10 mouse cellular contexts compared by ENCODE assay signal in genomic region chr7:127922451-127923275, GRCm38 (mm10). TPM values are rescaled to one million over a fixed set of nuclear protein-coding genes. Genes with fewer than 3 reads are reported as not detected.
DNase-seq lines count a peak whose midpoint lies in the region; ATAC-seq and TF ChIP-seq lines count a peak whose summit lies in the region.
"Had no signal": no experiment of that assay in that cellular context is flagged by ENCODE, and none has a peak within 500 bp of the region (broad histone marks: within the 10 kb centered on the region; RNA-seq: fewer than 3 reads in every experiment).

No protein-coding gene starts in this region.

- no peaks in the 10 kb centered on the region; the same call in none of the 2 replicates for H3K36me3 ChIP-seq in liver, embryonic 14.5 days (replicated peaks; ENCODE audit: control insufficient read depth, insufficient read depth, low read depth)
- peaks cover 8% of the 10 kb centered on the region; the same call in 1 of the 2 replicates for H3K36me3 ChIP-seq in stomach, embryonic 15.5 days
- peaks cover 60% of the 10 kb centered on the region for H3K36me3 ChIP-seq in hindbrain, embryonic 12.5 days
- H3K36me3 ChIP-seq in forebrain, embryonic 14.5 days (ENCODE audit: control insufficient read depth, insufficient read depth, low read length), result peaks cover 67% of the 10 kb centered on the region
- H3K36me3 ChIP-seq in heart, embryonic 10.5 days, result peaks cover 65% of the 10 kb centered on the region

- peak; percentile 35 for DNase-seq in lung, adult 2 months
- DNase-seq in lung, postnatal 10 days, result no peak
- DNase-seq in T-cell, adult 2 months (ENCODE audit: low spot score), result peak; percentile 52
- DNase-seq in liver, embryonic 14.5 days (ENCODE audit: low read depth in 3 of 3, low spot score in 3 of 3), result no peak
- no peak for DNase-seq in forebrain, embryonic 14.5 days (ENCODE audit: low spot score)
- DNase-seq in heart, embryonic 10.5 days (ENCODE audit: low spot score), result no peak
- DNase-seq: thymus, adult 18-20 months had no signal

- TF ChIP-seq POLR2A in lung, adult 2 months (IDR thresholded peaks at IDR 0.05; ENCODE audit: borderline replicate concordance, extremely low read depth, low read depth, low read length), result peak; percentile 21; the same call in 1 of the 2 replicates

- no peak for TF ChIP-seq CTCF in lung, adult 2 months (IDR thresholded peaks at IDR 0.05; ENCODE audit: insufficient read depth, low read length)
- no peak for TF ChIP-seq CTCF in liver, embryonic 14.5 days (IDR thresholded peaks at IDR 0.05; ENCODE audit: low read depth)

- H3K4me3 ChIP-seq in lung, adult 2 months (replicated peaks; ENCODE audit: extremely low read depth, low read depth, low read length), result no peak overlapping the region
- no peak overlapping the region for H3K4me3 ChIP-seq in liver, embryonic 14.5 days (ENCODE audit: insufficient read depth in 1 of 2, low read depth in 2 of 2, low read length in 2 of 2)
- no peak overlapping the region for H3K4me3 ChIP-seq in stomach, embryonic 15.5 days (replicated peaks)
- H3K4me3 ChIP-seq in hindbrain, embryonic 12.5 days, result no peak overlapping the region
- H3K4me3 ChIP-seq in forebrain, embryonic 14.5 days (ENCODE audit: low read depth, low read length), result no peak overlapping the region
- no peak overlapping the region for H3K4me3 ChIP-seq in heart, embryonic 10.5 days
- H3K4me3 ChIP-seq: heart, embryonic 12.5 days had no signal

- ATAC-seq in liver, embryonic 14.5 days (ENCODE audit: insufficient read depth), result no peak
- ATAC-seq in stomach, embryonic 15.5 days (ENCODE audit: insufficient read depth, low FRiP score, low read depth), result no peak
- ATAC-seq in hindbrain, embryonic 12.5 days (ENCODE audit: low FRiP score), result no peak
- no peak for ATAC-seq in forebrain, embryonic 14.5 days

- H3K27me3 ChIP-seq in liver, embryonic 14.5 days (ENCODE audit: control insufficient read depth, insufficient read depth, low read length), result no peaks in the 10 kb centered on the region
- H3K27me3 ChIP-seq in stomach, embryonic 15.5 days (replicated peaks), result no peaks in the 10 kb centered on the region
- peaks cover 3% of the 10 kb centered on the region; the same call in 1 of the 2 replicates for H3K27me3 ChIP-seq in hindbrain, embryonic 12.5 days
- H3K27me3 ChIP-seq in forebrain, embryonic 14.5 days (replicated peaks; ENCODE audit: control insufficient read depth, insufficient read depth, low read length), result no peaks in the 10 kb centered on the region
- H3K27me3 ChIP-seq in heart, embryonic 10.5 days (ENCODE audit: insufficient read depth, poor library complexity, severe bottlenecking), result peaks cover under 1% of the 10 kb centered on the region; the same call in 1 of the 2 replicates

- 41% methylated on average over 6 of the region's 6 CpGs for WGBS in lung, adult 2 months
- 55% methylated on average over 6 of the region's 6 CpGs for WGBS in liver, embryonic 14.5 days (ENCODE audit: insufficient replicate concordance)
- 59% methylated on average over 6 of the region's 6 CpGs for WGBS in stomach, embryonic 15.5 days
- 82% methylated on average over 6 of the region's 6 CpGs for WGBS in hindbrain, embryonic 12.5 days
- 85% methylated on average over 6 of the region's 6 CpGs for WGBS in forebrain, embryonic 14.5 days
- 79% methylated on average over 6 of the region's 6 CpGs for WGBS in heart, embryonic 10.5 days

- H3K9me3 ChIP-seq in liver, embryonic 14.5 days (ENCODE audit: control insufficient read depth, low read length), result no peaks in the 10 kb centered on the region
- no peaks in the 10 kb centered on the region for H3K9me3 ChIP-seq in stomach, embryonic 15.5 days
- no peaks in the 10 kb centered on the region for H3K9me3 ChIP-seq in hindbrain, embryonic 12.5 days (replicated peaks)
- no peaks in the 10 kb centered on the region for H3K9me3 ChIP-seq in forebrain, embryonic 14.5 days (replicated peaks; ENCODE audit: control insufficient read depth, low read length)
- H3K9me3 ChIP-seq in heart, embryonic 10.5 days, result no peaks in the 10 kb centered on the region
- H3K9me3 ChIP-seq: heart, embryonic 12.5 days had no signal

- H3K27ac ChIP-seq in liver, embryonic 14.5 days, result peak overlapping the region; percentile 12; the same call in 1 of the 2 replicates
- peak overlapping the region; percentile 78 for H3K27ac ChIP-seq in stomach, embryonic 15.5 days
- H3K27ac ChIP-seq in hindbrain, embryonic 12.5 days, result no peak overlapping the region
- H3K27ac ChIP-seq in forebrain, embryonic 14.5 days (ENCODE audit: low read depth, low read length), result no peak overlapping the region
- no peak overlapping the region for H3K27ac ChIP-seq in heart, embryonic 10.5 days

- peaks cover 6% of the 10 kb centered on the region; the same call in 1 of the 2 replicates for H3K4me1 ChIP-seq in lung, adult 2 months (ENCODE audit: control insufficient read depth, insufficient read depth, low read length)
- peaks cover 0 to 7% of the 10 kb centered on the region in 2 experiments; a peak in 1 of 4 replicates for H3K4me1 ChIP-seq in liver, embryonic 14.5 days (replicated peaks; ENCODE audit: control insufficient read depth in 2 of 2, insufficient read depth in 2 of 2, low read length in 1 of 2)
- peaks cover 18% of the 10 kb centered on the region for H3K4me1 ChIP-seq in stomach, embryonic 15.5 days
- H3K4me1 ChIP-seq in hindbrain, embryonic 12.5 days, result no peaks in the 10 kb centered on the region
- H3K4me1 ChIP-seq in forebrain, embryonic 14.5 days (ENCODE audit: control insufficient read depth, insufficient read depth, low read length), result no peaks in the 10 kb centered on the region
- H3K4me1 ChIP-seq in heart, embryonic 10.5 days, result 0 out of 2 replicates have a peak, but pooled peaks cover 5% of the 10 kb centered on the region
- H3K4me1 ChIP-seq: heart, embryonic 12.5 days had no signal

- no peak for TF ChIP-seq EP300 in liver, embryonic 14.5 days (IDR thresholded peaks at IDR 0.05; ENCODE audit: low read depth)

- H3K4me2 ChIP-seq in liver, embryonic 14.5 days (ENCODE audit: low read depth), result no peak overlapping the region
- no peak overlapping the region for H3K4me2 ChIP-seq in stomach, embryonic 15.5 days
- no peak overlapping the region for H3K4me2 ChIP-seq in hindbrain, embryonic 12.5 days (replicated peaks)
- no peak overlapping the region for H3K4me2 ChIP-seq in forebrain, embryonic 14.5 days (ENCODE audit: low read length)
- H3K4me2 ChIP-seq: heart, embryonic 12.5 days had no signal

- H3K9ac ChIP-seq in liver, embryonic 14.5 days (replicated peaks), result no peak overlapping the region
- H3K9ac ChIP-seq in stomach, embryonic 15.5 days, result no peak overlapping the region
- no peak overlapping the region for H3K9ac ChIP-seq in hindbrain, embryonic 12.5 days
- H3K9ac ChIP-seq in forebrain, embryonic 14.5 days (ENCODE audit: low read length), result no peak overlapping the region
- H3K9ac ChIP-seq: heart, embryonic 12.5 days had no signal

RNA-seq across cellular contexts. Expression of gene Prss8, which starts 7.2 kb away (rescaled TPM):
- polyA plus RNA-seq in lung, adult 2 months (2012; rRNA removed), result 157 and 158 TPM in 2 replicates
- polyA plus RNA-seq in liver, embryonic 14.5 days (2012; rRNA removed), result 8.3 and 12.6 TPM in 2 replicates
- 9.8 and 10.3 TPM in 2 replicates for polyA plus RNA-seq in liver, embryonic 14.5 days (2014; fragmentation: Nextera tagmentation; extraction: Ambion mirVana)
- polyA plus RNA-seq in stomach, embryonic 15.5 days (2015; fragmentation: Nextera tagmentation; extraction: Ambion mirVana), result 61.2 and 70.2 TPM in 2 replicates
- 4.2 and 7.3 TPM in 2 replicates for polyA plus RNA-seq in hindbrain, embryonic 12.5 days (2016; fragmentation: Nextera tagmentation; extraction: Ambion mirVana)
- 0.17 TPM in 1 of 2 replicates, not detected in the other for polyA plus RNA-seq in forebrain, embryonic 14.5 days (2014; fragmentation: Nextera tagmentation; extraction: Ambion mirVana)
- polyA plus RNA-seq in heart, embryonic 10.5 days (2016; fragmentation: Nextera tagmentation; extraction: Ambion mirVana), result 2.3 and 8.9 TPM in 2 replicates

RNA-seq across cellular contexts. Expression of gene Kat8, which starts 10.3 kb away (rescaled TPM):
- polyA plus RNA-seq in lung, adult 2 months (2012; rRNA removed), result 10.4 and 12.5 TPM in 2 replicates
- 9.6 and 13.7 TPM in 2 replicates for polyA plus RNA-seq in liver, embryonic 14.5 days (2012; rRNA removed)
- 15.7 and 17.6 TPM in 2 replicates for polyA plus RNA-seq in liver, embryonic 14.5 days (2014; fragmentation: Nextera tagmentation; extraction: Ambion mirVana)
- polyA plus RNA-seq in stomach, embryonic 15.5 days (2015; fragmentation: Nextera tagmentation; extraction: Ambion mirVana), result 35.0 and 35.6 TPM in 2 replicates
- polyA plus RNA-seq in hindbrain, embryonic 12.5 days (2016; fragmentation: Nextera tagmentation; extraction: Ambion mirVana), result 49.6 and 50.9 TPM in 2 replicates
- polyA plus RNA-seq in forebrain, embryonic 14.5 days (2014; fragmentation: Nextera tagmentation; extraction: Ambion mirVana), result 51.1 and 56.7 TPM in 2 replicates
- polyA plus RNA-seq in heart, embryonic 10.5 days (2016; fragmentation: Nextera tagmentation; extraction: Ambion mirVana), result 31.0 and 39.7 TPM in 2 replicates

RNA-seq across cellular contexts. Expression of gene Bckdk, which starts 18.8 kb away (rescaled TPM):
- polyA plus RNA-seq in lung, adult 2 months (2012; rRNA removed), result 72.7 and 94.7 TPM in 2 replicates
- 28.0 and 29.7 TPM in 2 replicates for polyA plus RNA-seq in liver, embryonic 14.5 days (2012; rRNA removed)
- polyA plus RNA-seq in liver, embryonic 14.5 days (2014; fragmentation: Nextera tagmentation; extraction: Ambion mirVana), result 68.3 and 76.0 TPM in 2 replicates
- polyA plus RNA-seq in stomach, embryonic 15.5 days (2015; fragmentation: Nextera tagmentation; extraction: Ambion mirVana), result 145 and 157 TPM in 2 replicates
- 74.4 and 75.1 TPM in 2 replicates for polyA plus RNA-seq in hindbrain, embryonic 12.5 days (2016; fragmentation: Nextera tagmentation; extraction: Ambion mirVana)
- 108 and 131 TPM in 2 replicates for polyA plus RNA-seq in forebrain, embryonic 14.5 days (2014; fragmentation: Nextera tagmentation; extraction: Ambion mirVana)
- 143 and 176 TPM in 2 replicates for polyA plus RNA-seq in heart, embryonic 10.5 days (2016; fragmentation: Nextera tagmentation; extraction: Ambion mirVana)

RNA-seq across cellular contexts. Expression of gene Prss36, which starts 23.9 kb away (rescaled TPM):
- 14.6 and 17.5 TPM in 2 replicates for polyA plus RNA-seq in lung, adult 2 months (2012; rRNA removed)
- 2.0 and 2.3 TPM in 2 replicates for polyA plus RNA-seq in liver, embryonic 14.5 days (2012; rRNA removed)
- polyA plus RNA-seq in liver, embryonic 14.5 days (2014; fragmentation: Nextera tagmentation; extraction: Ambion mirVana), result 3.0 TPM in 2 replicates
- polyA plus RNA-seq in stomach, embryonic 15.5 days (2015; fragmentation: Nextera tagmentation; extraction: Ambion mirVana), result 10.8 and 10.9 TPM in 2 replicates
- polyA plus RNA-seq in hindbrain, embryonic 12.5 days (2016; fragmentation: Nextera tagmentation; extraction: Ambion mirVana), result 10.4 and 12.0 TPM in 2 replicates
- polyA plus RNA-seq in forebrain, embryonic 14.5 days (2014; fragmentation: Nextera tagmentation; extraction: Ambion mirVana), result 12.3 and 12.9 TPM in 2 replicates
- 10.9 and 13.0 TPM in 2 replicates for polyA plus RNA-seq in heart, embryonic 10.5 days (2016; fragmentation: Nextera tagmentation; extraction: Ambion mirVana)

RNA-seq across cellular contexts. Expression of gene Vkorc1, which starts 27.2 kb away (rescaled TPM):
- polyA plus RNA-seq in lung, adult 2 months (2012; rRNA removed), result 176 and 201 TPM in 2 replicates
- polyA plus RNA-seq in liver, embryonic 14.5 days (2012; rRNA removed), result 74.0 and 104 TPM in 2 replicates
- 107 and 116 TPM in 2 replicates for polyA plus RNA-seq in liver, embryonic 14.5 days (2014; fragmentation: Nextera tagmentation; extraction: Ambion mirVana)
- 186 and 190 TPM in 2 replicates for polyA plus RNA-seq in stomach, embryonic 15.5 days (2015; fragmentation: Nextera tagmentation; extraction: Ambion mirVana)
- 64.2 and 66.7 TPM in 2 replicates for polyA plus RNA-seq in hindbrain, embryonic 12.5 days (2016; fragmentation: Nextera tagmentation; extraction: Ambion mirVana)
- polyA plus RNA-seq in forebrain, embryonic 14.5 days (2014; fragmentation: Nextera tagmentation; extraction: Ambion mirVana), result 61.5 and 69.9 TPM in 2 replicates
- polyA plus RNA-seq in heart, embryonic 10.5 days (2016; fragmentation: Nextera tagmentation; extraction: Ambion mirVana), result 81.7 and 89.4 TPM in 2 replicates

Comparison
In these comparisons a context has a peak if more than half of its experiments do, and no peak if none do; other contexts are left out.
1. DNase-seq: peak in lung, adult 2 months (single experiment) and T-cell, adult 2 months (single experiment); none in lung, postnatal 10 days (single experiment), liver, embryonic 14.5 days (0 of 3), forebrain, embryonic 14.5 days (single experiment) and heart, embryonic 10.5 days (single experiment).
2. H3K27ac ChIP-seq: peak in liver, embryonic 14.5 days (single experiment) and stomach, embryonic 15.5 days (single experiment); none in hindbrain, embryonic 12.5 days (single experiment), forebrain, embryonic 14.5 days (single experiment) and heart, embryonic 10.5 days (single experiment).